ENCODE assay signal across 12 mouse cellular contexts in genomic region chr5:144855936-144856335, GRCm38 (mm10).
"Had no signal": no experiment of that assay in that cellular context is flagged by ENCODE, and none has a peak within 500 bp of the region (broad histone marks: within the 10 kb centered on the region; RNA-seq: fewer than 3 reads in every experiment).

No protein-coding gene starts in this region.

- H3K4me1 ChIP-seq: kidney, embryonic 15.5 days; limb, embryonic 12.5 days; liver, embryonic 15.5 days; neural tube, embryonic 15.5 days had no signal

- ATAC-seq: lung, postnatal 0 days had no signal

- DNase-seq: kidney, postnatal 25 days; lung, adult 2 months; lung, postnatal 36 days; midbrain, embryonic 14.5 days; thymus, postnatal 4 days had no signal

- H3K9ac ChIP-seq: kidney, embryonic 15.5 days; limb, embryonic 12.5 days; liver, embryonic 15.5 days; neural tube, embryonic 15.5 days had no signal

- H3K27ac ChIP-seq: kidney, embryonic 15.5 days; limb, embryonic 12.5 days; liver, embryonic 15.5 days; neural tube, embryonic 15.5 days; stomach, postnatal 0 days had no signal

- H3K4me2 ChIP-seq: kidney, embryonic 15.5 days; limb, embryonic 12.5 days; liver, embryonic 15.5 days; neural tube, embryonic 15.5 days had no signal

- H3K27me3 ChIP-seq: kidney, embryonic 15.5 days; limb, embryonic 12.5 days; liver, embryonic 15.5 days; neural tube, embryonic 15.5 days had no signal

- H3K9me3 ChIP-seq: neural tube, embryonic 15.5 days had no signal

- H3K4me3 ChIP-seq: kidney, embryonic 15.5 days; limb, embryonic 12.5 days; liver, embryonic 15.5 days; myocyte; neural tube, embryonic 15.5 days had no signal
